Mouse (Mus musculus): ENCODE results near the gene Bnip1.

Gene Bnip1

DNA sequence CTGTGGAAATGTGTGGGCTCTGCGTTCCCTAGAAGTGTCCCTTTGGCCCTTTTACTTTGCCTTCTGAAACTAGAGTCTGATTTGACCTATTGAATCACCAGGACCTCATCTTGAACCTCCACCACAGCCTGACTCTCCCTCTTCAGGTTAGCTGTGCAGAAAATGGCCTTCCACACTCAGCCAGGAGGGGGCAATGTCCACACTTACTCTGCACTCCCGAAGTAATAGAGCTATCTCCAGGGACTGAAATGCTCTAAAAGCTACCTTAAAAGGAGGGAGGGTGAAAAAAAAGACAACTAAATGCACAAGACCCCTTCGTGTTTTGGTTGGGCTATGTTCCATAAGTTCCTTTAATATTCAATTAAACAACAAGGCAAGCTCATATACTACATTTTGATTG, 13.9 kb downstream of the Bnip1 start:
- no peak for DNase-seq (ENCODE audit: low spot score)

DNA sequence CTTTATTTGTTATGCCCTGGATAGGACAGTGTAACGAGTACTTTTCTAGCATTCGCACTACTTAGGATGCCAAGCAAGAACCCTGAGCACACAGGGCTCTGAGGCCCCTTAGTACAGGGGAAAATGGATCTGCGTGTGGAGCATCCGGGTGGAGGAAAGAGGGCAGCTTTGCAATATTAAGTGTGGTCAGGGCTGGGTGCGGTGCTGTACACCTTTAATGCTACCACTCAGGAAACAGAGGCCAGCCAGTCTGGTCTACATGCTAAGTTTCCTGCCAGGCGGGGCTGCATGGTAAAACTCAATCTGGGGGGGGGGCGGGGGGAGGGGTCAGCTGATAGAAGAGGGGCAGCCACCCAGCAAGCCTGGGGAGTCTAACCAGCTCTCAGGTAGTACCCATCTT, 14.5 kb downstream of the Bnip1 start:
- no peak for DNase-seq (ENCODE audit: low spot score)

DNA sequence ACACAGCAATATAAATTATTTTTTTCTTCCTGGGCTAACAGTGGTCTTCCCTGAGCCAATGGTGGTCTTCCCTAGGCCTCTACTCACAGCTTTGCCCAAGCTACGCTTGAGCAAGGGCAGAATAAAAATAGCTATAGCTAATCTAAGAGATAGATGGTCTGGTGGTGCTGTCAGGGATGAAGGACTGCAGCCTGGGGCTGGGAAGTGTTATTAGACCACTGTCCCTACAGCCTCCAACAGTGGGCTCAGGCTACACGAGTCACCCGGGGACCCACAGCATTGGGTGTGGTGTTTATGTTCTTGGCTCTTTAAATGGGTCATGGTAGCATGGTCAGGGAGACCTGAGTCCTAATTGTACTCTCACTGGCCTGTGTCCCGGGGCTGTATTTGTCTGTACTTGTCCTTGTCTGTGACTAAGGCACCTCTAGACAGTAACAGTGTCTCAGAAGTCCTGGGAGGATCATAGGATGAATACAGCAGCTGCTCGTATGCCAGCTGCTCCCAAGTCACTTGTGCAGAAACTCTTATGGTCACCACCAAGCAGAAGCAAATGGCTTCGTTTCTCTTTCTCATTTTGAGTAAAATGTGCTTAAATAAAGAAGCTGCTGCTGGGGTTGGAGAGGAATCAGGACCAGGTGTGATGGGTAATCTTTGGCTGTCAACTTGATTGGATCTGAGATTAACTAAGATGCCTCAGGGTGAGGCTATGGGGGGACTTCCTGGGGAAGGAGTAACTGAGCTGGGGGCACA, 16.7 kb downstream of the Bnip1 start:
- DNase-seq (ENCODE audit: low spot score), result no peak

DNA sequence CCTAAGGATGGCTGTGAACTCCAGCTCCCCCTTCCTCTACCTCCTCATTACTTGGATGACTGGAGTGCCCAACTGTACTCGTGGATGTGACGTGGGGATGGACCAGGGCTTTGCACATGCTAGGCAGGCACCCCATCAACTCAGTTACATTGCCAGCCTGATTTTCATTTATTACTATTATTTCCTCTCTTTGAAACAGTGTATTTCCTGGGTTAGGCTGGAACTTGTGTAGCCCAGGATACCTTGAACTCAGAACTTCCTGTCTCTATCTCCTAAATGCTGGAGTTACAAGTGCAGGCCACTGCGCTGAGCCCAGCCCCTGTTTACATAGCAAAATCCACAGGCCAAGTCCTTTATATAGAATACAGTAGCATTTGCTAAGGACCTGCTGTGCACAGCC, 22.0 kb downstream of the Bnip1 start:
- no peak for DNase-seq (ENCODE audit: low spot score)

- no peak for DNase-seq (ENCODE audit: low spot score)
Observed at GRCm38 (mm10) chr17:26812607-26813006, 31.7 kb downstream of the Bnip1 start.

DNA sequence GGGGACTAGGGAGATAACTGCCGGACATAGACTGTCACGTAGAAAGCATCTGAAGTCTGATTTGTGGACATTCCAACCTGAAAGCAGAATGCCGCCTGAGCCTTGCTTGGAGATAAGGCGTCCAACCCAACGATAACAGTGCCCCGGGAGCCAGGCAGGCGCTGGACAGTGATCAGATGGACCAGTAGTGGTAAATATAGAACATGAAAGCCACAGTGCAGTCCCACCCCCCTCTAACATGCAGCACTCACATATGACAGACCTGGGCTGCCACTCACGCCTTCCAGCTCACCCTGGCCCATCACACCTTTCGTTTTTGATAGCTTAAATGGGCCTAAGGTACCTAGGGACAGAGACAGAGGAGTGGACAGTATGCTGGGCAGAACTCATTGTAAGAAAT, 32.6 kb downstream of the Bnip1 start:
- DNase-seq (ENCODE audit: low spot score), result no peak

DNA sequence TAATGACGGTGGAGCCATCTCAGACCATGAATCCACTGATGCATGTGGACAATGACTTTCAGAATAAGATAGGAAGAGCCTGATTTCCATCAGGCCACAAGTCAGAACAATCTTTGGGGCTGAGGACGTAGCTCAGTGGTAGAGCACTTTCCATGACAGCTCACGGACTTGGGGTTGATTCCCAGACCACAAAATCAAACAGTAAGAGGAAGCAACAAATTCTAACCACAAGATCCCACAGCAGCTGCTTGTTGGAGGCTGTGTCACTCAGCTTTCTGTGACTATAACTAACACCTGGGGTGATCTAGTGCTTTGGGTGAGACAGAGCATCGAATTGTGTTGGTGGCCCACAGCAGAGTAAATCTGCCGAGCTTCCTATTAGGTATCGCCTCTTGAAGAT, 35.9 kb downstream of the Bnip1 start:
- DNase-seq (ENCODE audit: low spot score), result no peak

- DNase-seq (ENCODE audit: low spot score), result no peak
Observed at GRCm38 (mm10) chr17:26817776-26818175, 36.9 kb downstream of the Bnip1 start.

- no peak for DNase-seq (ENCODE audit: low spot score)
Observed at GRCm38 (mm10) chr17:26826131-26826530, 45.3 kb downstream of the Bnip1 start.

DNA sequence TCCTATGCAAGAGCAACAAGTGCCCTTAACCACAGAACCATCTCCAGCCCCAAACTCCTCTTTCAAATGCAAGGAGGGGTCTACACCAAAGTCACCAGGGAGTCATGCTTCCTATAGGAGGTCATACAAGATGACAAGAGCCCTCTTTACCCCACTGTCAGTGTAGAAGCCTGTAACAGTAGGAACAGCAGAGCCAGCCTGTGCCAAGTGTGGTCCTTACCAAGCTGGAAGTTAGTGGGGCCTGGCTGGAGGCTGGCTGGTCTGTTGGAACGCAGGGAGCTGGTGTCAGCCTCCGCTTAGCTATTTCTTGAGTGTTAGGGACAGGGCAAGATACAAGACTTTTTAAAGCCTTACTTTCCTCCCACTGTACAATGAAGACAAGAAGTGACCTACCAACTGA, 52.9 kb downstream of the Bnip1 start:
- DNase-seq (ENCODE audit: low spot score), result no peak

DNA sequence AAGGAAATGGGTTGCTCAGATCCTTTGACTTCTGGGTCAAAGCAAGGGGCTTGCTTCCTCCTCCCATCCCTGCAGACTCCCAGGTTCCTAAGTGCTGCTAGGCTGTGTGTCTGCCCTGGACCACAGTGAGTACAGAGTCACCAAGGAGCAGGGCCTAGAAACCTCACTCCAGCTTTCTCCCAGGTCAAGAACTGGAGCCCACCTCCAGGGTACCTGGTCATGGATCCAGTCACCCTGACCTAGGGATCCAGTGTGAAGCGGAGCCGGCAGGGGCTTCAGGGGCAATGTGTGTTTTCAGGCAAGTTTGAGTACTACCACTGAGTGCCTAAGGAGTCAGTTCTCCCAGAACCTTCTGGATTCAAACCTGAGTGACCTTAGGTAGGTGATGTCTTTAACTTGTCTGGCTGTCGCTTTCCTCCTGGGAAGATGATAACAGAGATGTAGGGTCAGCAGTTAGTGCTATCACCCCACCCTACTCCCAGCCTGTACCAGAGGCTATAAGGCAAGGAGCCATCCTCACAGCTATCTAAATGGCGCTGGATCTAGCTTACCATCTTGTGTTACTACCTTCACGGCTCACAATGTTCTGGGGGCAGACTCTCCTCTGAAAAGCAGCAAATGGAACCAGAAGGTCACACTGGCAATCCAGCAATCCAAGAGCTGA, 53.6 kb downstream of the Bnip1 start:
- DNase-seq (ENCODE audit: low spot score), result no peak

- no peak for DNase-seq (ENCODE audit: low spot score)
Observed at GRCm38 (mm10) chr17:26834966-26835755, 54.3 kb downstream of the Bnip1 start.

DNA sequence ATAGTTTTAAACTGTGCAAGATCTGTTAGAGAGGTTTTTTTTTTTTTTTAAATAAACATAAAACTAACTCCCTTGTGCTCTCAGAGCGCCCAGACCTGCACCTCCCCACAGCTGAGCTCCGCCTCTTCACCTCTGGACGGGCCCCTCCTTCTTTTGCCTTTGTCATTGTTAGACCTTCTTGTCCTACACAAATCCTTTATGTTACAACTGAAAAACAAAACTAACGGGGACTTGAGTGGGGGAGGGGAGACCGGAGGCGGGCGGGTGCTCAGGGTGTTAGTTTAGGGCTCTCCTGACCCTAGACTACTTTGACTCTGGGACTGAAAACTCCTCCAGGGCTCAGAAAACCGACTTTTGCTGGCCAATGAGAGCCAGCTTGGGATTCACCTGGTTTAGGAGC, 55.1 kb downstream of the Bnip1 start:
- DNase-seq (ENCODE audit: low spot score), result no peak

- DNase-seq (ENCODE audit: low spot score), result no peak
Observed at GRCm38 (mm10) chr17:26836377-26836776, 55.5 kb downstream of the Bnip1 start.

DNA sequence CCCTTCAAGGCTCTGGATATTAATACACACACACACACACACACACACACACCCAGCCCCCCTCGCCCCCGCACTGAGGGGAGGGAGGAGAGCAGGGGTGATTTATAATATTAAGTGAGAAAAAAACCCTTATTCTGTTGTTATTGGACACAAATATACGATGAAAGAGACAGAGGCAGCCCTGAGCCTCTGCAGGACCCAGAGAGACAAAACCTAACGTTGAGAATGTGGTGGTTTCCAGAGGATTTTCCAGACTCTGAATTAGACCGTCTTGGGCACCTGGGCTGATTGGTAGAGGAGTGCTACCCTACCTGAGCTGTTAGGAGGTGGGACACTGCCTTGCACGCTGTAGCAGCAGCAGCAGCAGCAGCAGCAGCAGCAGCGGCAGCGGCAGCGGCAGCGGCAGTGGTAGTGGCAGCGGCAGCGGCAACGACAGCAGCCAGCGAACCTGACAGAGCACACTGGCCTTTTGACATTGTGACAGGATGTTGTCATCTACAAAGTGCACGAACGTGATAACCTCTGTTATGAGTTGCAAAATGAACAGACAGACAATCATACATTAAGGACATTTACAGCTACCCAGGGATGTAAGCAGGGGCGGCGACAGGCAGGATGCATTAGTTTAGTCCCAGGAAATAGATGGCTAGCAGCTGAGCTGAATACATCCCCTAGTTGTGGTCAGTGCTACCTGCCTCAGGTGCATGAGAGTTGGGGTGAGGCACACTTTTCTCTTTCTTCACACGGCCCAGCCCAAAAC, 56.1 kb downstream of the Bnip1 start:
- no peak for DNase-seq (ENCODE audit: low spot score)

DNA sequence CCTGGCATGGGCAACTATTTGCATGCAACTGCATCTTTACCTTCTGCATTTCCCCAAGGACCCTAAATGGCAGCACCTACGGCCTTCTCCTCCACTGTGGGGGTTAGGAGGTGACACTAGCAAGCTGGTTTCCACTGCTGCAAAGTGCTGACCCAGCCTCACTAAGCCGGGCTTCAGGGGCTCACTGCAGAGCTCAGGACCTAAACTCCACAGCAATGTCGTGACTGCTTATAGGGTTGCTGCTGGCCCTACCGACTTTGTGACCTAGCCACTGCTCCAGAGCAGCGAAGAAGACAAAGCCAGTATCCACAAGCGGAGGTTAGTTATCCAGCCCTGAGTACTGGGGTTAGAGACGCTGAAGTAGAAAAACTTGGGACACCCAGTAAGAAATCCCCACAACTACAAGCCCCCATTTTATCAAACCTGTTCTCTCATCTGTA, 56.7 kb downstream of the Bnip1 start:
- DNase-seq (ENCODE audit: low spot score), result no peak

- DNase-seq (ENCODE audit: low spot score), result no peak
Observed at GRCm38 (mm10) chr17:26838191-26838910, 57.5 kb downstream of the Bnip1 start.

DNA sequence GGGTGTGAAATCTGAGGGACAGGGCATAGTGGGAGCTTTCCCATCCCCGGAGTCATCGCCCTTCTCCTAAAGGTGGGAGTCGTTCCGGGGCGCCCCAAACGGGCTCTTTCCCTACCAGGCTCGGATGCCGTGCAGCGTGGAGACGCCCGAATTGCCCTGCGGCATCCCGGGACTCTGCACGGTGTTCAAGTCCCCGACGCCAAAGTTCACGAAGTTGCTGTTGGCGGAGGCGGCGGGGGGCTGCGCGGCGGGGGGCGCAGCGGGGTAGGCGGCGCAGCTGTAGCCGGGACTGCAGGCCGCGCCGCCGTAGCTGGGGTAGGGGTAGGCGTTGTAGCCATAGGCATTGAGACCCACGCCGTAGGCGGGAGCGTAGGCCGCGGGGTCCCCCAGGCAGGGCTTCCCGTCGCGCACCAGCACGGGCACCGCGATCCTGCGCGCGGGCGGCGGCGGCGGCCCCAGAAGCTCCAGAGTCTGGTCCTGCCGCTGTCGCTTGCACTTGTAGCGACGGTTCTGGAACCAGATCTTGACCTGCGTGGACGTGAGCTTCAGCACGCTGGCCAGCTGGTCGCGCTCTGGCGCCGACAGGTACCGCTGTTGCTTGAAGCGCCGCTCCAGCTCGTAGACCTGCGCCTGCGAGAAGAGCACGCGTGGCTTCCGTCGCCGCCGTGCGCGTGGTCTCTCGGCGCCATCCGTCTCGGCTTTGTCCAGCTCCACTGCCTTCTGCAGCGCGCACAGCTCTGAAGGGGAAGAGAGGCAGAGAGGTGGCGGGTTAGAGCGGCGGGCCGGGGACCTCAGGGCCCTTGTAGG, 58.2 kb downstream of the Bnip1 start:
- DNase-seq (ENCODE audit: low spot score), result no peak

DNA sequence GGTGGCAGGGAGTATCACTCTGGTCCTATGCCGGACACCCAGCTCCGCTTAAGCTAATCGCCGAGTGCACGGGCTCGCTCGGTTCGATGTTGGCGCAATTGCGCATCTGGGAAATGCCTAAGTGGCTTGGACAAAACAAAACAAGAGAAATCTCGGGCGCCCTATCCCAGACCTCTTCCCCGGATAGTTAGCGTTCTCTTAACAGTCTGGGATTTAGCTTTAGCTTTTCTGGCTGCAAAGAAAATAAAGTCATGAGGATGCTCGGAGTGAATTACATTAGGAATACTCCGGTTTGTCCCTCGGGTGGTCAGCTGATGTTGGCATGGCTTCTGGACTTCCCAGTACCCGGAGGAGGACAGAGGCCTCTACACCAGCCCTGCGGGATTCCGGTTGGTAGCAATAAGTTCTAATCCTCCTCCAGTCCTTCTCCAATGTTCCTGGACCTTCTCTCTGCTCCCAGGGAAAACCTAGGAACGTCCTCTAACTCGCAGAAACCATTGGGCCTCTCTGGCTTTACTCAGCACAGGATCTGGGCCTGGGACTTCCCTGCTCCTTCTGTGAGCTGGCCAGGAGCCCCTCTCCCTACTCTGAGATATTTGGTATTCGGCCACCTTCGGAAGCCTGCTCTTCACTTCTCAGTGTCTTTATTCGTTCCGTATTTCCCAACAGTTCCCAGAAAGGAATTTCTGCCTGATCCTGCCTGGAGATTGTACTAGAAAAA, 59.0 kb downstream of the Bnip1 start:
- no peak for DNase-seq (ENCODE audit: low spot score)

GRCm38 (mm10) chr17:26840439-26840780, 59.5 kb downstream of the Bnip1 start:
- DNase-seq (ENCODE audit: low spot score), result no peak

All from urinary bladder, postnatal 10 days (tissue).